Mouse (Mus musculus): ENCODE results near the gene Pex7.

Gene Pex7

GRCm38 (mm10) chr10:19831072-19831849, 76.2 kb downstream of the Pex7 start:
- in situ Hi-C loops (cut with MboI; ENCODE audit: unreplicated experiment in 2 of 2), result no loop called here

- in situ Hi-C loops (cut with MboI; ENCODE audit: unreplicated experiment in 2 of 2), result no loop called here
Observed at GRCm38 (mm10) chr10:19820986-19821385, 86.5 kb downstream of the Pex7 start.

DNA sequence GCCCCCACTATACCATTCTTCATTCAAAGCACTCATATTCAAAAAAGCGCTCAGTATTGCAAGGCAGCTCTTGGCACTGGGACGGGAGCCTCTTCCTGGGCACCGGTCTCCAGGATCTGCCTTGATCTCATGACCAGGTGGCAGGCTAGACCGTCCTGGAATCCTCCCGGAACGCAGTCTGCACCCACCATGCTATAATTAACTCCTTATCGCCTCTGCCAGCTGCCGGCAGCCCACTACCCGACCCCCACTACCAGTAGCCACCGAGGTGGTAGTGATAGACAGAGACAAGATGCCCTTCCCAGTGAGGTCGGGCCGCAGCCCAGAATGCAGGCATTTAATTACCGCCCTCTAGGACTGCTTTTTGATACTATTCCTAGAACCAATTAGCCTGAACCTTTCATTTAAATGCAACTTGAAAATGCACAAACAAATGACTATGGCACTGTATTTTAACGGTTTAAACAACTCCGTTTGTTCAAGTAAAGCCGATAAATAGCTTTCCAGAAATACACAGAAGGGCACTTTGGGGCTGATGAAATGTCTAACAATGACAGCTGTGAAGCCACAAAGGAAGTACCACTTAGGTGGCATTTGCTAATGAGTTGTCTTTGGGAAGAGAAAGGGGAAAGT, 88.7 kb downstream of the Pex7 start:
- in situ Hi-C loops (cut with MboI; ENCODE audit: unreplicated experiment in 2 of 2), result loop anchor here (10.0 kb wide), 2 partner anchors 66 to 114 kb away; no protein-coding TSS in a partner anchor

DNA sequence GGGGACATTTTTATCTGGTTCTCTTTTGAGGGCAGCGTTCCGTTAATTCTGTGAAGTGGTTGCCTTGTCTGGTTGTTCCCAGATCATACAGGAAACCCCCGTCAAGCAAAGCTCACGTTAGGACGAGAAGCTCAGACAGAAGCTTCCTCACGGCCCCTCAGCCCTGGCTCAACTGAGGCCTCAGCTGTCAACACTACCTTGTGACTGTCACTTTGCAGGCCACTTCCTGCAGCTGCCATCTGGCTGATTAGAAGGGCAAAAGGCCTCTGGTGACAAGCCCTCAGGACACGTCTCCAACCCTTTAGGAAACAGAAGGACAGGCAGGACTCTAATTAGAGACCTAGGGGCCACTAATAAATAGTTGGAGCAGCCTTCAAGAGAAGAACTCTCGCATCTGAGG, 92.1 kb downstream of the Pex7 start:
- in situ Hi-C loops (cut with MboI; ENCODE audit: unreplicated experiment in 2 of 2), result loop anchor here (10.0 kb wide), 2 partner anchors 69 to 111 kb away; no protein-coding TSS in a partner anchor

DNA sequence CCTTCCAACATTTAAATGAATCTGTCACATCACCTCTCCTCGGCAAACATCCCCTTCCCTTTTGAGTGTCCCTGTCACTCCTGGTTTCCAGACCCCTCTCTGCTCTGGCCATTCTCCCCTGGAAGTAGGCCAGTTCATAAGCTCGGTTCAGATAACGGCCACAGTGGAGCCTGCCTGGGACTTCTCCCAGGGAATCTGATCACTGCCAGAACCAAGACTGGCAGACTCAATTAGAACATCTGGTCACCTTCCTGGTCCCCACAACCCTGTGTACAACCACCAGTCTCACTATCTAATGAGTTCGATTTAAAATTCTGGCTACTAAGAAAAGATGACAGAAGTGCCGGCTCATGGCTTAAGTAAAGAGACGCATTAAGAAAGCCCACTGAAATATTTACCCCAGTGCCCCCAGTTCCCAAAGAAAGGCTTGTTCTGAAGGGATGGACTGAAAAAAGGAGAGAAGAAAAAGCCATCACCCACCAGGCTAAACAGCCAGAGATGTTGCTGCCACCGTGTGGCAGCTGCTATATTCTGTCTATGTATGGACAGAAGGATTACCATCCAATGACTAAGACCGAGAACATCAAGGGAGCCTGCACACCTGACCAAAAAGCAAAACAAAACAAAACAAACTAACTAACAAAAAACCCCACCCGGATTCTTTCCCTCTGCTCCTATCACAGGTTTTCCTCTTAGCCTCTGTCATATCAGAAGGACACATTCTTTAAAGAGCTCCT, 95.9 kb downstream of the Pex7 start:
- in situ Hi-C loops (cut with MboI; ENCODE audit: unreplicated experiment in 2 of 2), result loop anchor here (10.0 kb wide), 2 partner anchors 73 to 107 kb away; no protein-coding TSS in a partner anchor

GRCm38 (mm10) chr10:19804763-19805162, 102.7 kb downstream of the Pex7 start:
- in situ Hi-C loops (cut with MboI; ENCODE audit: unreplicated experiment in 2 of 2), result loop anchor here in 1 of 2 experiments (5.0 kb wide), 1 partner anchor 97 kb away; no protein-coding TSS in a partner anchor

All from v-Abl transformed pro-B cells (cell line).